Mouse (Mus musculus) megakaryocyte, embryonic 14.5 days (primary cell): ENCODE results near the gene Zdhhc23.

Experiments used
- FLI1 ChIP-seq: IDR thresholded peaks from 2 replicates; pipeline ENCODE4 v1.6.1; 2012; ENCODE audit warnings: low read length, inconsistent platforms, mixed read lengths
- GATA1 ChIP-seq: IDR thresholded peaks from 3 replicates; pipeline ENCODE4 v1.6.1; 2012; ENCODE audit warnings: mixed read lengths, low read length, inconsistent platforms, borderline replicate concordance

- TF ChIP-seq GATA1 (no peak), FLI1 (no peak)
Measured at GRCm38 (mm10) chr16:43954913-43955312, 24.7 kb downstream of the Zdhhc23 start.
